Mouse (Mus musculus) CH12.LX (cell line): ENCODE data around the gene Defb45. TPM values are rescaled to one million over a fixed set of nuclear protein-coding genes. Genes with fewer than 3 reads are reported as not detected.

Source experiments
- DNase-seq: peaks from one replicate; pipeline ENCODE4 v3.0.0-alpha.2; 2013; ENCODE audit errors: extremely low read depth
- H3K27ac ChIP-seq: 2 replicates; pipeline ENCODE4 v1.5.1; 2012; ENCODE audit warnings: low read depth, mild to moderate bottlenecking, control low read depth, moderate library complexity; ENCODE audit not compliant: insufficient read depth
- H3K27me3 ChIP-seq: replicated peaks from 2 replicates; pipeline ENCODE3; 2012; ENCODE audit warnings: inconsistent platforms
- H3K36me3 ChIP-seq, 2 experiments: replicated peaks in 1 of 2; 2 replicates each; pipeline versions ENCODE3 to v1.6.1; 2012; ENCODE audit warnings: inconsistent platforms in 1 of 2, low read length in 1 of 2, mild to moderate bottlenecking in 1 of 2, mixed read lengths in 1 of 2, moderate library complexity in 1 of 2; ENCODE audit not compliant: control insufficient read depth in 1 of 2, insufficient read depth in 1 of 2
- H3K4me1 ChIP-seq, 2 experiments: 2 replicates each; pipeline ENCODE4 v1.6.1; 2012; ENCODE audit warnings: inconsistent platforms in 1 of 2, moderate library complexity in 1 of 2; ENCODE audit not compliant: insufficient read depth in 2 of 2, control insufficient read depth in 1 of 2
- H3K4me2 ChIP-seq: 2 replicates; pipeline ENCODE4 v1.6.1; 2012; ENCODE audit warnings: low read depth, mild to moderate bottlenecking, control low read depth; ENCODE audit not compliant: poor library complexity, insufficient read depth, severe bottlenecking
- H3K4me3 ChIP-seq, 3 experiments: fragments of 150-350 bp in 1 of 3; sonication (generic) in 1 of 3; replicated peaks in 1 of 3; 2 replicates each; pipeline versions ENCODE3 to v1.5.1; 2011 to 2012; ENCODE audit warnings: low read depth in 2 of 3, low read length in 2 of 3, mild to moderate bottlenecking in 2 of 3, moderate library complexity in 2 of 3, control low read depth in 1 of 3, improper control_type of control experiment in 1 of 3, inconsistent platforms in 1 of 3, mixed read lengths in 1 of 3; ENCODE audit not compliant: poor library complexity in 1 of 3
- H3K79me2 ChIP-seq: replicated peaks from 2 replicates; pipeline ENCODE4 v1.6.1; 2012; ENCODE audit warnings: mild to moderate bottlenecking, moderate library complexity; ENCODE audit not compliant: control insufficient read depth, poor library complexity, insufficient read depth, severe bottlenecking; ENCODE audit errors: extremely low read depth
- H3K9ac ChIP-seq: 2 replicates; pipeline ENCODE4 v1.6.1; 2012; ENCODE audit warnings: low read depth, mild to moderate bottlenecking, control low read depth, moderate library complexity; ENCODE audit not compliant: insufficient read depth
- H3K9me3 ChIP-seq: replicated peaks from 2 replicates; pipeline ENCODE3; 2012; ENCODE audit warnings: low read length, inconsistent platforms, mixed read lengths
- CHD2 ChIP-seq: IDR thresholded peaks from 2 replicates; pipeline ENCODE4 v1.6.1; 2011; ENCODE audit warnings: low read length, improper control_type of control experiment
- CTCF ChIP-seq, 2 experiments: IDR thresholded peaks in 1 of 2; conservative IDR thresholded peaks in 1 of 2; 2 replicates each; pipeline ENCODE4 v1.5.1; 2011 to 2012; ENCODE audit warnings: low read depth in 2 of 2, low read length in 2 of 2, improper control_type of control experiment in 1 of 2, inconsistent platforms in 1 of 2, mild to moderate bottlenecking in 1 of 2, moderate library complexity in 1 of 2
- EP300 ChIP-seq: IDR thresholded peaks from 2 replicates; pipeline ENCODE4 v1.6.1; 2011; ENCODE audit warnings: low read length, improper control_type of control experiment
- ETS1 ChIP-seq: conservative IDR thresholded peaks from 2 replicates; pipeline ENCODE4 v1.6.1; 2012; ENCODE audit warnings: low read depth, mild to moderate bottlenecking, inconsistent platforms, low read length, improper control_type of control experiment, moderate library complexity
- IRF4 ChIP-seq: IDR thresholded peaks from 2 replicates; pipeline ENCODE4 v1.6.1; 2014; ENCODE audit warnings: low read depth, mild to moderate bottlenecking, inconsistent platforms, low read length, improper control_type of control experiment
- MAFK ChIP-seq: IDR thresholded peaks from 2 replicates; pipeline ENCODE4 v1.6.1; 2011; ENCODE audit warnings: low read length, improper control_type of control experiment; ENCODE audit not compliant: insufficient replicate concordance
- MAZ ChIP-seq: IDR thresholded peaks from 2 replicates; pipeline ENCODE4 v1.6.1; 2012; ENCODE audit warnings: low read depth, mild to moderate bottlenecking, inconsistent platforms, low read length, improper control_type of control experiment, moderate library complexity
- MEF2A ChIP-seq: IDR thresholded peaks from 2 replicates; pipeline ENCODE4 v1.6.1; 2014; ENCODE audit warnings: low read depth, mild to moderate bottlenecking, inconsistent platforms, low read length, improper control_type of control experiment, borderline replicate concordance
- NELFE ChIP-seq: IDR thresholded peaks from 2 replicates; pipeline ENCODE4 v1.6.1; 2011; ENCODE audit warnings: low read depth, low read length, improper control_type of control experiment
- PAX5 ChIP-seq: IDR thresholded peaks from 2 replicates; pipeline ENCODE4 v1.6.1; 2012; ENCODE audit warnings: low read length, inconsistent platforms, mixed read lengths
- POLR2A ChIP-seq: IDR thresholded peaks from 2 replicates; pipeline ENCODE4 v1.6.1; 2011; ENCODE audit warnings: low read depth, mild to moderate bottlenecking, improper control_type of control experiment, low read length
- POLR2AphosphoS2 ChIP-seq: IDR thresholded peaks from 2 replicates; pipeline ENCODE4 v1.6.1; 2011; ENCODE audit warnings: low read depth, low read length, improper control_type of control experiment
- RAD21 ChIP-seq: IDR thresholded peaks from 2 replicates; pipeline ENCODE4 v1.6.1; 2011; ENCODE audit warnings: low read depth, mild to moderate bottlenecking, low read length, improper control_type of control experiment, moderate library complexity
- SIN3A ChIP-seq: IDR thresholded peaks from 2 replicates; pipeline ENCODE4 v1.6.1; 2012; ENCODE audit warnings: low read length, improper control_type of control experiment, inconsistent platforms
- SMC3 ChIP-seq: IDR thresholded peaks from 2 replicates; pipeline ENCODE4 v1.6.1; 2011; ENCODE audit warnings: low read depth, low read length, improper control_type of control experiment
- TCF12 ChIP-seq: IDR thresholded peaks from 2 replicates; pipeline ENCODE4 v1.6.1; 2014; ENCODE audit warnings: low read depth, mild to moderate bottlenecking, inconsistent platforms, low read length, improper control_type of control experiment
- UBTF ChIP-seq: IDR thresholded peaks from 2 replicates; pipeline ENCODE4 v1.6.1; 2012; ENCODE audit warnings: low read depth, mild to moderate bottlenecking, inconsistent platforms, low read length, improper control_type of control experiment, moderate library complexity
- ZKSCAN1 ChIP-seq: IDR thresholded peaks from 2 replicates; pipeline ENCODE4 v1.6.1; 2012; ENCODE audit warnings: low read depth, inconsistent platforms, low read length, improper control_type of control experiment, borderline replicate concordance
- dilution Hi-C: fragments of 300-500 bp; cut with MboI; formaldehyde crosslinking; loops from 2 replicates; pipeline ENCODE4 v1.14.3; 2020; ENCODE audit warnings: low sequenced_read_pairs; ENCODE audit not compliant: extremely low pct_unique_long_range_greater_than_20kb, extremely low pct_ligation_motif_present
- in situ Hi-C: fragments of 300-500 bp; cut with MboI; formaldehyde crosslinking; loops from 3 replicates; pipeline ENCODE4 v1.14.3; 2019; ENCODE audit warnings: low sequenced_read_pairs, low pct_ligation_motif_present, low pct_unique_long_range_greater_than_20kb, mixed read lengths
- polyA plus RNA-seq: library from polyadenylated mRNA; unstranded; fragments of >175 nt; gene quantifications from 2 replicates; pipeline ENCODE4 v1.2.1, GENCODE M21; 2012; ENCODE audit warnings: low read depth; ENCODE audit not compliant: insufficient read length
- total RNA-seq, 2 experiments: library from RNA; depleted of rRNA; stranded (reverse); fragments of 300-350 nt in 1 of 2; fragments of >200 nt in 1 of 2; gene quantifications; 2 replicates each; pipeline ENCODE4 v1.2.3; 2012 to 2014

Defb45 gene
- total and polyA plus RNA-seq, 3 experiments, result not detected

DNA sequence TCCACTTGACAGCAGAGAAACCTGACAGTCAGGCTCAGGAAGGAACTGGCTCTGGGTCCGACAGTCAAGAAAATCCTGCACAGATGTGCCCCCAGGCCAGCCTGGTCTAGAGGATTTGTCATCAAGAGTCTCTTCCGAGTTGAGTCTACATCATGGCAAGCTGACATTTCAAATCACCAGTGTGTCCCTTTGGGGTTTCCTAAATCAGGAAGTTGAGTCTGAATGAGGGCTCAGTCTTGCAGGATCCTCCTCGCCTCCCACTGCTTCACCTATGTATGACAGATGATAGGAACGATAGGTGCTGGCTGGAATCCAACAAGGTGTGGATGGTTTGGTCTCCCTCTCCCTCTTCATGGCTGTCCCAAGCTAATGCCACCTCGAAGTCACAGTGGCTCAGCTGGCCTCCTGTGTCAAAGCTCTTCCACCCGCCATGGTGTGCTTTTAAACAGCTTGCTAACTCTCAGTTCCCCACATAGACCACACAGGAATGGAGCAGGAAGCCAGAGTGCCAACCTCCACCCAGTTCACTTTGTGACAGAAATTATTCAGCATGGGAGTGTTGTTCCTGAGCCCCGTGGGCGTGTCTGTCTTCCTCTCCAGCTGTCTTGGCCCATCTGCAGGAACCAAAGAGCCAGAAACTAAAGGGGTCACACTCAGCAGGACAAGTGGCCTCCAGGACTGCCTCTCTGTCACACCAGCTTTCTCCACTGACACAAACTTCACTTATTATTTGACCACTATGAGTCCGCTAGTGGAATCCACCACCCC is 21.4 kb upstream of the Defb45 start:
- Histone ChIP-seq H3K9me3 (no peaks in the 10 kb centered on the region), H3K79me2 (no peaks in the 10 kb centered on the region), H3K9ac (no peak overlapping the region), H3K4me3 (no peak overlapping the region), H3K27ac (no peak overlapping the region), H3K4me1 (peaks cover 11 to 24% of the 10 kb centered on the region in 2 experiments), H3K36me3 (no peaks in the 10 kb centered on the region), H3K4me2 (no peak overlapping the region), H3K27me3 (no peaks in the 10 kb centered on the region)
- dilution Hi-C loops (no loop called here), in situ Hi-C loops (no loop called here)
- no peak for DNase-seq
- 0 out of 2 replicates have a peak, but pooled peaks have one; percentile 27 for TF ChIP-seq EP300
- 0 out of 2 replicates have a peak, but pooled peaks have one; percentile 33 for TF ChIP-seq SIN3A
- TF ChIP-seq CHD2, result no peak
- no peak for TF ChIP-seq NELFE
- no peak for TF ChIP-seq PAX5
- TF ChIP-seq ZKSCAN1, result no peak
- no peak for TF ChIP-seq POLR2AphosphoS2

GRCm38 (mm10) chr2:152617374-152617773 is 18.2 kb upstream of the Defb45 start:
- no peaks in the 10 kb centered on the region for H3K27me3 ChIP-seq
- H3K9ac ChIP-seq, result no peak overlapping the region
- no peak overlapping the region for H3K27ac ChIP-seq
- H3K36me3 ChIP-seq, result no peaks in the 10 kb centered on the region
- in situ Hi-C loops, result loop anchor here (5.0 kb wide), 2 partner anchors 50 to 215 kb away; partner anchors contain the start of genes Bcl2l1 and H13
- peak; percentile 37 for DNase-seq
- peaks cover 11 to 21% of the 10 kb centered on the region in 2 experiments for H3K4me1 ChIP-seq
- peak; percentile 50 for TF ChIP-seq RAD21
- peak in 1 of 2 experiments; percentile 69; a peak in 2 of 4 replicates for TF ChIP-seq CTCF (conservative IDR thresholded peaks at IDR 0.05 in 1 of 2, IDR thresholded peaks at IDR 0.05 in 1 of 2; ENCODE audit: low read depth in 2 of 2, low read length in 2 of 2)
- peak; percentile 58 for TF ChIP-seq SMC3
- TF ChIP-seq UBTF, result no peak
- no peak overlapping the region for H3K4me2 ChIP-seq
- no peak overlapping the region for H3K4me3 ChIP-seq
- no peaks in the 10 kb centered on the region for H3K79me2 ChIP-seq
- no peaks in the 10 kb centered on the region for H3K9me3 ChIP-seq
- dilution Hi-C loops, result no loop called here

DNA sequence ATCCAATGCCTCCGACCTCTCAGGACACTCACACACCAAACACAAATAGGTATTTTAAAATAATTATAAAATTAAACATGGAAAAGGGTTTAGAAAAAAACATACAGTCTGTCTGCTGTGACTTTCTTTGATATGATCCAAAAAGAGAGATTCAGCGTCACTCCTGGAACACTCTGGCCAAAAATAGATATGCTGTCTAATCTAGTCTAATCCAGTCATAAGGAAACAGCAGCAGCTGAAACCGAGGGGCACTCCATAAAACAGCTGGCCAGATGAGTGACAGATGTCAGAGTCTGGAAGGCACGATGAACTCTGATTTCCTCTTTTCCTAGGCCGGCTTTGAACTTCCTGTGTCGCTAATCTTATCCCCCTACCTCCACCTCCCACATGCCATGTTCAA is 17.3 kb upstream of the Defb45 start:
- DNase-seq, result no peak
- no peak overlapping the region for H3K9ac ChIP-seq
- TF ChIP-seq MAZ (no peak), UBTF (no peak), MAFK (no peak), MEF2A (peak; percentile 87), IRF4 (peak; percentile 44; the same call in 1 of the 2 replicates), TCF12 (0 out of 2 replicates have a peak, but pooled peaks have one; percentile 17), SMC3 (no peak), POLR2A (no peak), EP300 (0 out of 2 replicates have a peak, but pooled peaks have one; percentile 39), NELFE (no peak), ETS1 (peak; percentile 78)
- H3K9me3 ChIP-seq, result no peaks in the 10 kb centered on the region
- H3K36me3 ChIP-seq, result no peaks in the 10 kb centered on the region
- no peak overlapping the region for H3K27ac ChIP-seq
- in situ Hi-C loops (loop anchor here (5.0 kb wide), 2 partner anchors 51 to 216 kb away; partner anchors contain the start of genes Bcl2l1 and H13), dilution Hi-C loops (no loop called here)
- H3K79me2 ChIP-seq, result no peaks in the 10 kb centered on the region
- H3K4me2 ChIP-seq, result no peak overlapping the region
- no peaks in the 10 kb centered on the region for H3K27me3 ChIP-seq
- H3K4me3 ChIP-seq, result no peak overlapping the region
- peaks cover 11 to 21% of the 10 kb centered on the region in 2 experiments for H3K4me1 ChIP-seq
